Mouse (Mus musculus) limb, embryonic 12.5 days (tissue): Measurements from ENCODE around the gene Smpdl3a. TPM values are rescaled to one million over a fixed set of nuclear protein-coding genes. Genes with fewer than 3 reads are reported as not detected.

Experiments
- ATAC-seq: fragments of 200-750 bp; cut with Nextera tagmentation; 2 replicates; pipeline ENCODE4 v1.8.0; 2017; ENCODE audit warnings: low read depth, moderate TSS enrichment; ENCODE audit not compliant: insufficient number of reproducible peaks, insufficient read depth, low FRiP score, low TSS enrichment
- H3K27ac ChIP-seq: fragments of 300-500 bp; sonication (generic); 2 replicates; pipeline ENCODE4 v1.5.1; 2016; ENCODE audit warnings: mild to moderate bottlenecking, moderate library complexity
- H3K27me3 ChIP-seq: fragments of 300-500 bp; sonication (generic); 2 replicates; pipeline ENCODE4 v1.6.1; 2016; ENCODE audit warnings: mild to moderate bottlenecking, moderate library complexity
- H3K36me3 ChIP-seq: fragments of 300-500 bp; sonication (generic); 2 replicates; pipeline ENCODE4 v1.6.1; 2016; ENCODE audit warnings: mild to moderate bottlenecking, moderate library complexity
- H3K4me1 ChIP-seq: fragments of 300-500 bp; sonication (generic); replicated peaks from 2 replicates; pipeline ENCODE4 v1.6.1; 2016
- H3K4me2 ChIP-seq: fragments of 300-500 bp; sonication (generic); 2 replicates; pipeline ENCODE4 v1.6.1; 2016; ENCODE audit warnings: mild to moderate bottlenecking, moderate library complexity
- H3K4me3 ChIP-seq: fragments of 300-500 bp; sonication (generic); replicated peaks from 2 replicates; pipeline ENCODE4 v1.5.1; 2016; ENCODE audit warnings: mild to moderate bottlenecking
- H3K9ac ChIP-seq: fragments of 300-500 bp; sonication (generic); replicated peaks from 2 replicates; pipeline ENCODE4 v1.6.1; 2016; ENCODE audit warnings: mild to moderate bottlenecking, moderate library complexity
- H3K9me3 ChIP-seq: fragments of 300-500 bp; sonication (generic); 2 replicates; pipeline ENCODE4 v1.6.1; 2016; ENCODE audit warnings: mild to moderate bottlenecking, moderate library complexity
- WGBS: fragments of 180-500 bp; shearing (Covaris S2); methylation state at CpG from one replicate; pipeline ENCODE4 v1.1.7; 2016; 5-methylcytosine and 5-hydroxymethylcytosine counted together
- polyA plus RNA-seq: library from polyadenylated mRNA; unstranded; fragments of >200 nt; fragmentation: Nextera tagmentation; extraction: Ambion mirVana; gene quantifications from 2 replicates; pipeline ENCODE4 v1.2.1, GENCODE M21; 2016

Gene Smpdl3a
- polyA plus RNA-seq, 1 experiment from 2014 or later = 7.9 TPM

DNA sequence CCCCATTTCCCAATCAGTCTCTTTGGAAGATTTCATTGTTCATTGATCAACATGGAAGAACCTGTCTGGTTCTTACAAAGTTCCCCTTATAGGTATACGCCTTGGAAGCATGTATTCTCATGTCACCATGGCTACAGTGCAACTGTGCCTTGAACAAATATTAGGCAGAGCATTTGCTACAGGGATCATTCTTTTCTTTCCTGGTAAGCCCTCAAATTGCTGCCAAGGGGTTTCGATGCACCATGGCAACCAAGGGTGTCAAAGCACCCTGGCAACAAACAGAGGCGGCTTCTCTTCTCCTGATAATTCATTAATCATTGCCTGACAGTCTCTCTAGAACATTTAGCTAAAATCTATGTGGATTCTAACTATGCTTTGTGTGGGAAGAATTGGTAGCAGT, 28.3 kb downstream of the Smpdl3a start:
- Histone ChIP-seq H3K27me3 (no peaks in the 10 kb centered on the region), H3K4me1 (no peaks in the 10 kb centered on the region), H3K27ac (no peak overlapping the region), H3K4me2 (no peak overlapping the region), H3K9me3 (no peaks in the 10 kb centered on the region), H3K36me3 (no peaks in the 10 kb centered on the region), H3K9ac (no peak overlapping the region), H3K4me3 (no peak overlapping the region)
- 46% methylated on average over 3 of the region's 3 CpGs for WGBS
- ATAC-seq = no peak

DNA sequence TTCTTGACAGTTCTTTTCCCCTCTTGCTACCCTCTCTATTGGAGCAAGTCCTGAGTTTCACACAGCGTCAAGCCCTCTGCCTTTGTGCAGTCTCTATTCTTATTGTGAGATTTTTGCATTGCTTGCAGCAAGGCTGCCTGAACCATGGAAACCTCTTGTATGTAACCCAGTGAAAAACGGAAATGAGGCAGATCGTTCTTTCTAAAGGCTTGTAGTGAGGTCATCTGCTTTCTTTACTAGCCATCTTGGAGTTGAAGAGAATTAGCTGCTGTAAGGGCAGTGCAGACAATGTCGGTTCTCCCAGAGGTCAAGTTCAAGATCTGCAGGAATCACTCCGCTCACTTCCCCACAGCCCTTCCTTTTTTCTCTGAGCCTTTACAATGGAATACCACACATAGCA, 34.5 kb downstream of the Smpdl3a start:
- H3K4me2 ChIP-seq = no peak overlapping the region
- no peak for ATAC-seq
- H3K27me3 ChIP-seq = no peaks in the 10 kb centered on the region
- H3K4me1 ChIP-seq = no peaks in the 10 kb centered on the region
- 80% methylated on average over 5 of the region's 5 CpGs for WGBS
- no peaks in the 10 kb centered on the region for H3K9me3 ChIP-seq
- H3K4me3 ChIP-seq = no peak overlapping the region
- H3K36me3 ChIP-seq = no peaks in the 10 kb centered on the region
- H3K9ac ChIP-seq = no peak overlapping the region
- H3K27ac ChIP-seq = no peak overlapping the region

DNA sequence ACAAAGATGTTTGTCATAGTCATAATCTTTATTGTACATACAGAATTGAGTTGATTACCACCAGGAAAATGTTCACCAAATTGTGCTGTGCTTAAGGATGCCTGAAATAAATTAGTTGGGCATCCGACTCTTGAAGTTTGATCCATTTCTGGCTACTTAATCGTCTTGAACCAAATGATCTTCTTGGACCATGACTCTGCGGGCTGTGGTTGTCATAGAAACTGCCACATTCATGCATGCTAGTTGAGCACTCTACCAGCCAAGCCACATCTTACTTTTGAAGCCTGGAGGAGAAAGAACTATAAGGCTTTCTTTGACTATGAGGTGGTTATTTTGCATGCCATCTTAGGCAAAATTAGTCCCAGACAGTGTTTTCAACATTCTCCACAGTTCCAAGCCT, 35.5 kb downstream of the Smpdl3a start:
- Histone ChIP-seq H3K4me3 (no peak overlapping the region), H3K9me3 (no peaks in the 10 kb centered on the region), H3K4me1 (no peaks in the 10 kb centered on the region), H3K9ac (no peak overlapping the region), H3K27ac (no peak overlapping the region), H3K27me3 (no peaks in the 10 kb centered on the region), H3K36me3 (no peaks in the 10 kb centered on the region), H3K4me2 (no peak overlapping the region)
- 87% methylated on average over 3 of the region's 3 CpGs for WGBS
- ATAC-seq = no peak

DNA sequence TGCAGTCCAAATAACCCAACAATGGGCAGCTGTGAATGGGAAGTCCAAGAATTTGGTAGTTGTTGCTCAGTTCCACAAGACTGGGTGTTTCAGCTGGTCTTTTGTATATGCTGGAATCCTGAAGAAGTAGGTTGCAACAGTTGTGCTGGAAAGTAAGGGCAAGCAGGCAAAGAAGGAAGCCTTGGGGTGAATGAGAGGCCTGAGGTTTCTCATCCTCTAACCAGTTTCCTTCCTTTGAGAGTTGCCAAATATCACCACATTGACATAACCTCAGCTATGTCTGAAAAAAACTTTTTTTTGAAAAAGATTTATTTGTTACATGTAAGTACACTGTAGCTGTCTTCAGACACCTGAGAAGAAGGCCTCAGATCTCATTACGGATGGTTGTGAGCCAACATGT, 41.0 kb downstream of the Smpdl3a start:
- no peak overlapping the region for H3K27ac ChIP-seq
- ATAC-seq = no peak
- 93% methylated on average over 1 of the region's 1 CpGs for WGBS

DNA sequence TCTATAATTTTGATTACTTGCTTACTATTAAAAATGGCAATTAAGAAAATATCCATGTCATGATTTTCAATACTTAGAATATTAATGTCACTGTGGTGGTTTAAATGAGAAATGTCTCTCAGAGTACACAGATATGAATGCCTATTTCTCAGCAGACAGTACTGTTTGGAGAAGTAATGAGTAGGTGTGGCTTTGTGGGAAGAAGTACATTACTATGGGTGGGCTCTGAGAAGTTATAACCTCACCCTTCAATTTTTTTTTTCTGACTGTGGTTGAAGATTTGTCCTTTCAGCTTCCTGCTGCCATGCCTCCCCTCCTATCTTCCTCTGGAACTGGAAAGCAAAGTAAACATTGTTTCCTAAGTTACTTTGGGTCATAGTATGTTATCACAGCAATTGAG, 41.8 kb downstream of the Smpdl3a start:
- ATAC-seq = no peak

More for the DNA sequence above, 41.0 kb downstream of the Smpdl3a start:
- Histone ChIP-seq H3K36me3 (no peaks in the 10 kb centered on the region), H3K4me2 (no peak overlapping the region), H3K9me3 (no peaks in the 10 kb centered on the region), H3K27me3 (no peaks in the 10 kb centered on the region), H3K4me1 (no peaks in the 10 kb centered on the region), H3K9ac (no peak overlapping the region), H3K4me3 (no peak overlapping the region)

DNA sequence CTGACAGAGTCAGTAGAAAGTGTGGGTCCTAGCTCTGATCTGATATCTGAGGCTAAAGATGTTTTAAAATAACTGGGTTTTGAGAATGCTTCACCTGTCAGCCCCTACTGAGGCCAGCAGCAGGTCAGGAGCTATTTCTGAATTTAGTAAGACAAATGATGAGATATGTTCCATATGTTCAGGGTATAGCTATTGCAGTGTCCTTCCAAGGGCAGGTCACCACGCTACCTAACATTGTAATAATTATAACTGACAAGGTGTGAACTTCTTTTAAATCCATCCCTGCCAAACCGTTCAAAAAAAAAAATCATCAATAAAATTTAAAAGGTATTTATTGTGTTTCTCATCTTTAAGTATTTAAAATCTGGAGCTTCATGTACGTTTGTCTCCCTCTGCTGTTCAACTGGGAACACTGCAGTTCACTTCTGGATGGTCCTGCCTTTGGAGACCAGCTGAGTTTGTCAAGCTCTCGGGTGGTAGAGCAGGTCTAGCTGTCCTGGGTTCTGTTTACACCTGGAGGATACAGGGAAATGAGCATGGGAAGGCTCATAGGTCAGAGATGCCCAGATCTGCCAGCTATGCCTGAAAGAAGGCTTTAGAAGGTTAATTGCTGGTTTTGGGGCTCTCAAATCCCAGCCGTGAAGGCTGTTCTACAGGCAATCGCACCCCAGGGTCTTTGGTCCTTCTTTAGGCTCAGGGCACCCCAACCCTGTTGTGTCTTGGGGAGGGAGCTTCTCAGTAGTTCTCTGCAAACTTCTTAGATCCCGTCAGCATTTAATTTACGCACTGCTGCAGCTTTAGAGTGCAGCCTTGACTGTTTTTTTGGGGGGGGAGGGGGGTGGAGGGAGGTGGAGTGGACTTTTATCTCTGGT, 47.7 kb downstream of the Smpdl3a start:
- H3K9me3 ChIP-seq = no peaks in the 10 kb centered on the region
- no peaks in the 10 kb centered on the region for H3K4me1 ChIP-seq
- no peaks in the 10 kb centered on the region for H3K36me3 ChIP-seq
- ATAC-seq = no peak
- no peak overlapping the region for H3K27ac ChIP-seq
- no peak overlapping the region for H3K4me2 ChIP-seq
- 41% methylated on average over 8 of the region's 8 CpGs for WGBS
- no peaks in the 10 kb centered on the region for H3K27me3 ChIP-seq
- H3K9ac ChIP-seq = no peak overlapping the region
- no peak overlapping the region for H3K4me3 ChIP-seq

More for the DNA sequence above, 41.8 kb downstream of the Smpdl3a start:
- Histone ChIP-seq H3K36me3 (no peaks in the 10 kb centered on the region), H3K4me3 (no peak overlapping the region), H3K4me2 (no peak overlapping the region), H3K9me3 (no peaks in the 10 kb centered on the region), H3K27ac (no peak overlapping the region), H3K4me1 (no peaks in the 10 kb centered on the region), H3K27me3 (no peaks in the 10 kb centered on the region), H3K9ac (no peak overlapping the region)

DNA sequence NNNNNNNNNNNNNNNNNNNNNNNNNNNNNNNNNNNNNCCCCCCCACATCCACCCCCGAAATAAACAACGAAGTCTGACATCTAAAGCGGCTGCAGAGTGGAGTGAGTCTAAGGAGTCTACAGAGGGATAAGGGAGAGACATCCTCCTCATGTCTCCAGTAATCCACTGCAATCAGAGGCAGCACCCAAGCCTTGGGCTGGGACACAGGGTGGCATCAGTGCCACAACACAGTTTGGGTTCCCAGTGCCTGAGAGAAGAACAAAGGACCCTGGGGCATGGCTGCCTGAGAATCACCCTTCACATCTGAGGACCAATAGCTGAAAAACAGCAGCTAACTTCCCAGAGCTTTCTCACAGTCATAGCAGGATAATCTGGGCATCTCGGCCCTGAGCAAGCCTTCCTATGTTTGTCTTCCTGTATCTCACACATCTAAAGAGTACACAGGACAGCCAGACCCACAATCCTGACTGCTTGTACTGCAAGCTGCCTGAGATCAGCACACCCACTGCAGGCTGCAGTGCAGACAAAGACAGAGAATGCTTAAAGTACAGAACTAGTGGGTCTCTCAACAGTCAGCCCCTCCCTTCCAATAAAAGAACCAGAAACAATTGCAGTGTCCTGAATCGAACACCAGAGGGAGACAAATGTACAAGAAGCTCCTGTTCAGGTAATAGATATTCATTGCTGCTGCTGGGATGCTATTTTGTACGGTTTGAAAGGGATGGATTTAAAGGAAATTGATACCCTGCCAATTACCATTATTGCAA, 54.0 kb downstream of the Smpdl3a start:
- ATAC-seq = peak; percentile 59; the same call in 1 of the 2 replicates
- no peak overlapping the region for H3K4me2 ChIP-seq
- 62% methylated on average over 5 of the region's 6 CpGs for WGBS

More for the DNA sequence above, 54.0 kb downstream of the Smpdl3a start:
- no peak overlapping the region for H3K9ac ChIP-seq
- no peaks in the 10 kb centered on the region for H3K27me3 ChIP-seq
- no peaks in the 10 kb centered on the region for H3K4me1 ChIP-seq
- no peak overlapping the region for H3K4me3 ChIP-seq
- H3K36me3 ChIP-seq = no peaks in the 10 kb centered on the region
- no peak overlapping the region for H3K27ac ChIP-seq
- H3K9me3 ChIP-seq = no peaks in the 10 kb centered on the region

Other genes starting within 250 kb of the Smpdl3a start
- 0.36 and 0.47 TPM in 2 replicates for gene Pkib, start 162.4 kb upstream of the Smpdl3a start, polyA plus RNA-seq
- 2.9 and 8.4 TPM in 2 replicates for gene Fabp7, start 9.5 kb upstream of the Smpdl3a start, polyA plus RNA-seq